Mouse (Mus musculus): ENCODE data around the gene Eno3.

Eno3 gene

DNA sequence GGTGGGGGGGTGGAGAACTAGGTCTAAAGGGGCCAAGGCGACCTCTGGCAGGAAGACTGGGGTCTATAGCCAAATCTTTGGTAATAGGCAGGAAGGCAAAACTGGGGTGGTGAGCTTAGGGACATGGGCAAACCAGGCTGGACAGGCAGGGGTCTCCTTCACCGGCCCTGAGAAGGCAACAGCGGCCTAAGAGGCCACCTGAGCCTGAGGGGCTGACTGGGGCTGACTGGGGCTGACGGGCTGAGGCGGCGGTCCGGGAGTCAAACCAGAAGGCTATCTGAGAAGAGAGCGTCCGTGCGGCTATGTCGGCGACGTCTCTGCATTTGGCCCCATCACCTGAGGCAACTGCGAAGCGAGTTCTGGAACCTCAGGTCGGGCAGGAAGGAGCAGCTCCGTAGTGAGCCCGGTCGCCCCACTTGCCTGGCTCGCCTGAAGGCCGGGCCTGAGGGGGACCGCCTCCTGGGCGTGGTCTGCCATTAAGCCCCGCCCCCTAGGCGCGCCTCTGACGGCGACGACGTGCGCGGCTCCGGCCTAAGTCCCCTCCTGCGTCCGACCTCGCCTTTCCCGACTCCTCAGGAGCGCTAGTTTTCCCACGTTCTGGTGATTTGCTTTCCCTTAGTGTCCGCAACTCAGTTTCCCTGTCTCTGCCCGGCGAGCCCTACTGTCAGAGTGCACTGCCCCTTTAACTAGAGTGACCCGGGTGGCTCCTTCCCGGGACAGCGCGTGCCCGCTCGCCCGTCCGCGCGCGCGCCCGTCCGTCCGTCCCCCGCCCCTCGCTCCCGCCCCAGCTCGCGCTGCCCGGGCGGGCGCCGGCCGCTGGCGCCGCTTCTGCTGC, 42.9 kb downstream of the Eno3 start, which contains the start of the genes Inca1 and Kif1c:
TSS of gene Inca1 (minus strand) at position 434 of the 835 bp plus-strand sequence.
TSS of gene Kif1c (plus strand) at position 827 of the 835 bp plus-strand sequence.
- ChIA-PET CTCF (interaction anchor here in 3 of 4 experiments (0.6 to 1.6 kb wide), 17 partner anchors 9 to 502 kb away, joined by 3 to 8 read pairs (median 3); partner anchors contain the start of genes Arrb2 (in 1 of the 3), Camta2 (in 1 of the 3), Rnf167 (in 1 of the 3) and Slc25a11 (in 1 of the 3)), POLR2A (interaction anchor here (0.6 to 7.0 kb wide), 41 partner anchors 8 to 719 kb away, joined by 3 to 47 read pairs (median 4); partner anchors contain the start of genes Rnf167 (in 3 of the 4), Slc25a11 (in 3 of the 4), Spag7 (in 3 of the 4) and Camta2 (in 2 of the 4))

DNA sequence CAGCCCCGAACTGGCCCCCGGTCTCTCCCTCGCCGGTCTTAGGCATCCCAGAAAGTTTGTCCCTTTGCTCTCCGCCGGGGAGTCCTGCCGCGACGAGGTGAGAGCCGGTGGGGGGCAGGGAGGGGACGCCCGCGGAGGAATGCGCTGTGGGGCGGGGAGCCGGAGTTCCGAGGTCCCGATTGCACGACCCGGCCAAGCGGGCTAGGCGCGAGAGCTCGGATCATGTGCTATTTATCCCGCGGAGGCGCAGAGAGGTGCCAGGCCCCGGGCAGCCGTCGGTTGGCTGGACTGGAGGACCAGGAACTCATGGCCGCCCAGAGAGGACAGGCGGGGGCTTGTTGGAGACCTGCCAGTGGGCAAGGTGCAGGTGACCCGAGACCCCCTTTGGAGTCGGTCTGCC, 43.6 kb downstream of the Eno3 start:
- POLR2A ChIA-PET = interaction anchor here in 3 of 4 experiments (0.9 to 7.0 kb wide), 19 partner anchors 9 to 720 kb away, joined by 3 to 47 read pairs (median 6); partner anchors contain the start of genes Spag7 (in 3 of the 3), Rnf167 (in 2 of the 3), Slc25a11 (in 2 of the 3) and Camta2 (in 1 of the 3)
- CTCF ChIA-PET = interaction anchor here in 2 of 4 experiments (0.6 to 1.6 kb wide), 8 partner anchors 13 to 361 kb away, joined by 3 to 5 read pairs (median 3); partner anchors contain the start of genes Arrb2 (in 1 of the 2) and Camta2 (in 1 of the 2)

DNA sequence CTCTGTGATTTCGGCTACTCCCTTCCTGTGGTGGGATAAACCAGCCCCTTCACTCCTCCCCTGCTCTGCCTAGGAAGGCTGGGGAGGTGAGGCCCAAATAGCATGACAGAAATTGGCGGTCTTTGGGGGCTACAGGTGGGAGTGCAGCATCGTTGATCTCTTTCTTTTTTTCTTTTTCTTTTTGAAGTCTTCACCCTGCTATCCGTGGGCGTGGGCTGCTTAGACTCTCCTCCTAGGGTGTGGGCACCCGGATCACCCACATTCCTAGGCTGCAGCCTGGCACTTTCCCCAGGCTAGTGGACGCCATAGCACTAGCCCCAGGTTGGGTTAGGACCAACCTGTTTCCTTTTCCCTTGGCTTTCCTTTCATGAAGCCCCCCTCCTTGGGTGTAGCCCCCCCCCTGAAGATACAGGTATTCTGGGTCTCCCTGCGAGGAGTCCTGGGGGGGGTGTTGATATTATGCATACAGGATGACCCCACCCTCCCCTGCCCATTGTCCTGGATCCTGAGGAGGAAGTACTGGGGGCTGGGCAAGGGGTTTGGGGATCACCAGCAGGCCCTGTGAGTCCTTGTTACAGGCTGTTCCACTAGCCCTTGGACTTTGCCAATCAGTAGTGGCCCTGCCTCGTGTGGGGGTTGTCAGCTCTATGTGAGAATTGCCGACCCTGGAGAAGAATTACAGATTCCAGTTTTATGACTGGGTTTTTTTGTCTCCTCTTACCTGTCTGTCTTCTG, 44.4 kb downstream of the Eno3 start:
- POLR2A ChIA-PET = interaction anchor here in 2 of 4 experiments (0.9 to 7.0 kb wide), 12 partner anchors 8 to 721 kb away, joined by 3 to 47 read pairs (median 6); partner anchors contain the start of genes Rnf167 (in 2 of the 2), Slc25a11 (in 2 of the 2), Spag7 (in 2 of the 2) and Camta2 (in 1 of the 2)
- CTCF ChIA-PET = interaction anchor here in 2 of 4 experiments (0.9 to 1.6 kb wide), 2 partner anchors 19 kb away, joined by 3 to 5 read pairs; no protein-coding TSS in a partner anchor

DNA sequence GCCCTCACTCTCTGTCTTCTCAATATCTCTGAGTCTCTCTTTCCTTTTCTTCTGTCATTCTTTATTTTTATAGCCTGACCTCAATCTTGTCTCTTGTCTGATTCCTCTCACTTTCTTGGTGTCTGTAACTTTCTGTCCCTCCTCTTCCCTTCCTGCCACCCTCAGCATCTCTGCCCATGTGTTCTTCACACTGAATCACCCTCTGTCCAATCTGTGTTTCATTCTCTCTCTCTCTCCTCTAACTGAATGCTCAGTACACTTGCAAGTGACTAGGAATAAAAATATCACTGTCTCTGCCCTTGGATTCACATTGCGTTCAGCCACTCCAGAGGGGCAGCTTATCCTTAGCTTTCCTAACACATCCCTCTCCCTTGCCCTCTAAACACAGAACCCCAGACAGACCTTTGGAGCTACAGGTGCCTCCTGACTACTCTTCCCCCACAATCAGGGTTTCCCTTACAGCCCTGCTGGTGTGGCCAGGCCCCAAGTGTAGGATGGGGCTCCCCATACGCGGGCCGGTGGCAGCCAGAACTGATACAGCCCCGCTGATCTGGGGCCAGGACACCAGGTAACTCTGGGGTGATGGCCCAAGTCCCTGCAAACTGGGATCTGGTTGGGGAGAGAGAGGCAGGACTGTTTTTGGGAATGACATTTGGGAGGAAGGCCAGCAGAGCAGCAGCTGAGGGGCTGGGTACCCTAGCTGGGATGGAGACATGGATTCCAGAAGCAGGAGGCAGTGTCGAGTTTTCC, 45.2 kb downstream of the Eno3 start:
- CTCF ChIA-PET = no interaction called here
- POLR2A ChIA-PET = interaction anchor here in 3 of 4 experiments (0.6 to 7.0 kb wide), 5 partner anchors 13 to 55 kb away, joined by 3 to 47 read pairs (median 3); partner anchors contain the start of genes Rnf167 (in 1 of the 3), Slc25a11 (in 1 of the 3) and Spag7 (in 1 of the 3)

DNA sequence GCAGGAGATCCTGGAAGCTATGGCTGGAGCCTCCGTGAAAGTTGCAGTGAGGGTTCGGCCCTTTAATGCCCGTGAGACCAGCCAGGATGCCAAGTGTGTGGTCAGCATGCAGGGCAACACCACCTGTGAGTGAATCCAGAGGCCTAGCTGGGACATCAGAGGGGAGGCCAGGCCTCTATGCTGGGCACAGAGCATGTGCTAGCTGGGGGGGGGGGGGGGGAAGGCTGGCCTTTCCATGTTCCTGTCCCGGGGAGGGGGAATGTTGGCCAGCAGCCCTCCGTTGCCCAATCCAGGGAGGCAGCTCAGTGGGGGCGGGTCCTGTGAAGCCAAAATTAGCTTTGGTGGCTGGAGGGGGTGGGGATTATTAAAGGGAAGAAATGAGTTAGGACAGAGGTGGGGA, 45.8 kb downstream of the Eno3 start:
- CTCF ChIA-PET = interaction anchor here in 2 of 4 experiments (0.6 to 0.7 kb wide), 2 partner anchors 16 to 382 kb away, joined by 3 to 7 read pairs; no protein-coding TSS in a partner anchor

DNA sequence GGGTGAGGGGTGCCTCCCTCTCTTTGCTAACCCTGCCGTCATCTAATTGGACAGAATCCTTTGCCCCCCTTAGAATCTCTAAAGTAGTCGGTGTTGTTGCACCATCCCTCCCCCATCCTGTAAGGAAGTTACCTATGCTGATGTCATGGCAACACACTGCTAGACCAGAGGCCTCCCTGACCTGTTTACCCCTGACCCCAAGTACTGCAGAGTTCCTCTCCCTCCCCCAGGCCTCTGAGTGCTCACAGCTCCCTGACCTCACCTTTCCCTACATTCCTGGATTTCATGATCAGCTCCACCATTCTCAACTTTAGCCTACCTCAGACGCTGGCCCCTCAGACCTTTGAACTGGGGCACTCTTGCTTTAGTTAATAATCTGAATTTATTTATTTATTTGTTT, 49.1 kb downstream of the Eno3 start:
- ChIA-PET POLR2A (interaction anchor here in 1 of 4 experiments (1.4 kb wide), 1 partner anchor 24 kb away, joined by 3 read pairs; no protein-coding TSS in a partner anchor), CTCF (no interaction called here)

More for the DNA sequence above, 45.8 kb downstream of the Eno3 start:
- POLR2A ChIA-PET = interaction anchor here in 3 of 4 experiments (0.6 to 7.0 kb wide), 6 partner anchors 14 to 807 kb away, joined by 3 to 47 read pairs (median 3); partner anchors contain the start of genes Rnf167 (in 1 of the 3), Slc25a11 (in 1 of the 3) and Spag7 (in 1 of the 3)

DNA sequence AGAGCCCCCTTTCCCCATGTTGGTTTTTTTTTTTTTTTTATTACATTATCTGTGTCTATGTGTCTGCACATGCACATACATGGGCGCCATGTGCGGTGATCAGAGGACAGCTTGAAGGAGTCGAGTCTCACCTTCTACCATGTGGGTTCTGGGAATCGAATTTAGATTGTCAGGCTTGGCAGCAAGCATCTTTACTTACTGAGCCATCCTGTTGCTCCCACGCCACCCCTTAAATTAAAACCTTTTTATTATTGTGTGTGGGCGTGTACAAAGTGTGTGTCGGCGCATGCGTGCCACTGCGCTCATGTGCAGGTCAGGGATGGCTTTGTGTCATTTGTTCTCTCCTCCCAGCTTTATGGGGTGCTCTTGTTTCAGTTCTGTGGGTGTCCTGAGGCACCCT, 54.0 kb downstream of the Eno3 start:
- ChIA-PET CTCF (interaction anchor here in 2 of 4 experiments (0.6 to 0.7 kb wide), 2 partner anchors 14 to 15 kb away, joined by 3 to 4 read pairs; no protein-coding TSS in a partner anchor), POLR2A (interaction anchor here in 2 of 4 experiments (0.6 to 1.1 kb wide), 3 partner anchors 59 to 1703 kb away, joined by 3 to 4 read pairs (median 3); no protein-coding TSS in a partner anchor)
